Mouse (Mus musculus) megakaryocyte progenitor cell, adult 5-6 weeks (primary cell): ENCODE results near the gene Ciapin1. TPM values are rescaled to one million over a fixed set of nuclear protein-coding genes. Genes with fewer than 3 reads are reported as not detected.
"Not testable (repeated sequence)": the region's sequence is repeated elsewhere in the genome, so short reads cannot be mapped to it uniquely, and the experiment has no call there.

Experiments
- ATAC-seq: replicated peaks from 2 replicates; pipeline ENCODE4 v1.8.0; 2016; ENCODE audit warnings: mild to moderate bottlenecking, moderate TSS enrichment, inconsistent platforms; ENCODE audit not compliant: poor library complexity
- total RNA-seq, 2 experiments: library from RNA; stranded (forward) in 1 of 2; stranded (reverse) in 1 of 2; fragments of 157-497, 149-512 nt in 1 of 2; fragments of 200-1000 nt in 1 of 2; gene quantifications; 2 replicates each; pipeline versions ENCODE4 v1.2.3 to v1.2.4; 2015 to 2017

Ciapin1 gene
- total RNA-seq, 2 experiments from 2014 or later, result 29.3 to 58.0 TPM

- peak; percentile 91 for ATAC-seq
Measured at GRCm38 (mm10) chr8:94857346-94858173, 19.4 kb upstream of the Ciapin1 start, which contains the start of gene Polr2c. Gene Polr2c (plus strand): TSS chr8:94857450.

GRCm38 (mm10) chr8:94857011-94857345, 18.8 kb upstream of the Ciapin1 start:
- 0 out of 2 replicates have a peak, but pooled peaks have one; percentile 10 for ATAC-seq

GRCm38 (mm10) chr8:94854761-94855160, 16.6 kb upstream of the Ciapin1 start:
- not testable (repeated sequence) for ATAC-seq

- no peak for ATAC-seq
Measured at GRCm38 (mm10) chr8:94850049-94850448, 11.9 kb upstream of the Ciapin1 start.

GRCm38 (mm10) chr8:94841183-94841582, 3.0 kb upstream of the Ciapin1 start:
- ATAC-seq, result no peak

- ATAC-seq, result peak; percentile 73
Measured at GRCm38 (mm10) chr8:94838600-94838999, 442 bp upstream of the Ciapin1 start.

- ATAC-seq, result no peak
Measured at GRCm38 (mm10) chr8:94836456-94837240, 1.5 kb downstream of the Ciapin1 start.

- ATAC-seq, result not testable (repeated sequence)
Measured at GRCm38 (mm10) chr8:94835751-94836150, 2.4 kb downstream of the Ciapin1 start.

GRCm38 (mm10) chr8:94833901-94834405, 4.2 kb downstream of the Ciapin1 start:
- not testable (repeated sequence) for ATAC-seq

- ATAC-seq, result no peak
Measured at GRCm38 (mm10) chr8:94828284-94828683, 9.9 kb downstream of the Ciapin1 start.

GRCm38 (mm10) chr8:94826210-94826609, 11.9 kb downstream of the Ciapin1 start:
- no peak for ATAC-seq

GRCm38 (mm10) chr8:94825170-94825569, 13.0 kb downstream of the Ciapin1 start:
- ATAC-seq, result no peak

GRCm38 (mm10) chr8:94822637-94823560, 15.3 kb downstream of the Ciapin1 start:
- ATAC-seq, result peak; percentile 97

- no peak for ATAC-seq
Measured at GRCm38 (mm10) chr8:94821381-94821780, 16.8 kb downstream of the Ciapin1 start.

GRCm38 (mm10) chr8:94820553-94820952, 17.6 kb downstream of the Ciapin1 start:
- no peak for ATAC-seq

GRCm38 (mm10) chr8:94819671-94820179, 18.4 kb downstream of the Ciapin1 start:
- ATAC-seq, result no peak

- no peak for ATAC-seq
Measured at GRCm38 (mm10) chr8:94817933-94818332, 20.2 kb downstream of the Ciapin1 start.

GRCm38 (mm10) chr8:94814556-94814955, 23.6 kb downstream of the Ciapin1 start:
- peak; percentile 43 for ATAC-seq

- peak; percentile 74 for ATAC-seq
Measured at GRCm38 (mm10) chr8:94812645-94813098, 25.5 kb downstream of the Ciapin1 start.

GRCm38 (mm10) chr8:94811654-94812053, 26.5 kb downstream of the Ciapin1 start:
- peak; percentile 68 for ATAC-seq
